Mouse (Mus musculus): Measurements from ENCODE around the gene Cela3a. TPM values are rescaled to one million over a fixed set of nuclear protein-coding genes. Genes with fewer than 3 reads are reported as not detected.

Gene Cela3a
- polyA plus RNA-seq, 1 experiment, result not detected

- Histone ChIP-seq H3K27me3 (ENCODE audit: control insufficient read depth, insufficient read depth, low read length, poor library complexity, severe bottlenecking) (no peaks in the 10 kb centered on the region), H3K9me3 (replicated peaks; ENCODE audit: control insufficient read depth, insufficient read depth, low read length, poor library complexity, severe bottlenecking) (no peaks in the 10 kb centered on the region), H3K27ac (ENCODE audit: insufficient read depth, low read length) (no peak overlapping the region), H3K36me3 (ENCODE audit: control insufficient read depth, insufficient read depth, low read length, poor library complexity, severe bottlenecking) (no peaks in the 10 kb centered on the region), H3K4me3 (ENCODE audit: low read depth, low read length) (no peak overlapping the region), H3K9ac (ENCODE audit: low read depth, poor library complexity, severe bottlenecking) (no peak overlapping the region), H3K4me1 (ENCODE audit: control insufficient read depth, insufficient read depth, low read length) (no peaks in the 10 kb centered on the region)
- no peak for TF ChIP-seq EP300 (IDR thresholded peaks at IDR 0.05; ENCODE audit: insufficient read depth, low read depth, low read length)
- no peak for TF ChIP-seq CTCF (IDR thresholded peaks at IDR 0.05; ENCODE audit: low read depth, low read length)
- no peak for TF ChIP-seq POLR2A (IDR thresholded peaks at IDR 0.05; ENCODE audit: insufficient read depth, low read length)
Measured at GRCm38 (mm10) chr4:137379085-137379484, 30.5 kb downstream of the Cela3a start.

DNA sequence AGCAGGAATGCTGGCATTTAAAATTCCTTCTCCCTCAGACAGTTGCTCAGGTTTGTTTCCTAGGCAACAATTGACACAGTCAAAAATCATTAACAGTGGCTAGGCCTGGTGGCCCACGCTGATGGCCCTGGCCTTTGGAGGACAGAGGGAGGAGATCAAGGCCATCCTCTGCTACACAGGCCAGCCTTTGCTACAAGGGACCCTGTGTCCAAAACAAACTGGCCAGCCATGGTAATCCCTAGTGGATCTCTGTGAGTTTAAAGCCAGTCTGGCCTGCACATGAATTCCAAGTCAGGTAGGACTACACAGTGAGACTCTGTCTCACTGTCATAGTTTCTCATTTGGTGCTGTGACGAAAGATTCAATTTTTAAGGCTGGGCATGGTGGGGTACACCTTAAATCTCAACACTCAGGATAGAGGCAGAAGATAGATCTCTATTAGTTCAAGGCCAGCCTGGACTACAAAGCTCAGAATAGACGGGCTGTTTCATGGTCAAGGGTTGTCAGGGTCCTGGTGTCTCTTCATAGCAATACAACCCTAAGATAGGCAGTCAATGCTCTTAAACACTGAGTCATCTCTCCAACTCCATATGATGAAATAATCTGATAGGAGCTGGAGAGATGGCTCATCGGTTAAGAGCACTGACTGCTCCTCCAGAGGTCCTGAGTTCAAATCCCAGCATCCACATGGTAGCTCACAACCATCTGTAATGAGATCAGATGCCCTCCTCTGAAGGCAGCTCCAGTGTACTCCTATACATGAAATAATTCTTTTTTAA, 31.9 kb downstream of the Cela3a start:
- peaks cover 3% of the 10 kb centered on the region for H3K4me1 ChIP-seq (ENCODE audit: control insufficient read depth, insufficient read depth, low read length)

GRCm38 (mm10) chr4:137376778-137377177, 32.8 kb downstream of the Cela3a start:
- TF ChIP-seq POLR2A (IDR thresholded peaks at IDR 0.05; ENCODE audit: insufficient read depth, low read length), result no peak
- no peak for TF ChIP-seq EP300 (IDR thresholded peaks at IDR 0.05; ENCODE audit: insufficient read depth, low read depth, low read length)
- TF ChIP-seq CTCF (IDR thresholded peaks at IDR 0.05; ENCODE audit: low read depth, low read length), result no peak
- Histone ChIP-seq H3K27ac (ENCODE audit: insufficient read depth, low read length) (no peak overlapping the region), H3K4me1 (ENCODE audit: control insufficient read depth, insufficient read depth, low read length) (peaks cover 3% of the 10 kb centered on the region), H3K36me3 (ENCODE audit: control insufficient read depth, insufficient read depth, low read length, poor library complexity, severe bottlenecking) (no peaks in the 10 kb centered on the region), H3K27me3 (ENCODE audit: control insufficient read depth, insufficient read depth, low read length, poor library complexity, severe bottlenecking) (no peaks in the 10 kb centered on the region), H3K9me3 (replicated peaks; ENCODE audit: control insufficient read depth, insufficient read depth, low read length, poor library complexity, severe bottlenecking) (no peaks in the 10 kb centered on the region), H3K9ac (ENCODE audit: low read depth, poor library complexity, severe bottlenecking) (no peak overlapping the region), H3K4me3 (ENCODE audit: low read depth, low read length) (no peak overlapping the region)

More for the DNA sequence above, 31.9 kb downstream of the Cela3a start:
- H3K4me3 ChIP-seq (ENCODE audit: low read depth, low read length), result no peak overlapping the region
- H3K9ac ChIP-seq (ENCODE audit: low read depth, poor library complexity, severe bottlenecking), result no peak overlapping the region
- H3K27me3 ChIP-seq (ENCODE audit: control insufficient read depth, insufficient read depth, low read length, poor library complexity, severe bottlenecking), result no peaks in the 10 kb centered on the region
- no peak overlapping the region for H3K27ac ChIP-seq (ENCODE audit: insufficient read depth, low read length)
- TF ChIP-seq EP300 (IDR thresholded peaks at IDR 0.05; ENCODE audit: insufficient read depth, low read depth, low read length), result no peak
- no peak for TF ChIP-seq CTCF (IDR thresholded peaks at IDR 0.05; ENCODE audit: low read depth, low read length)
- no peak for TF ChIP-seq POLR2A (IDR thresholded peaks at IDR 0.05; ENCODE audit: insufficient read depth, low read length)
- no peaks in the 10 kb centered on the region for H3K9me3 ChIP-seq (replicated peaks; ENCODE audit: control insufficient read depth, insufficient read depth, low read length, poor library complexity, severe bottlenecking)
- no peaks in the 10 kb centered on the region for H3K36me3 ChIP-seq (ENCODE audit: control insufficient read depth, insufficient read depth, low read length, poor library complexity, severe bottlenecking)

DNA sequence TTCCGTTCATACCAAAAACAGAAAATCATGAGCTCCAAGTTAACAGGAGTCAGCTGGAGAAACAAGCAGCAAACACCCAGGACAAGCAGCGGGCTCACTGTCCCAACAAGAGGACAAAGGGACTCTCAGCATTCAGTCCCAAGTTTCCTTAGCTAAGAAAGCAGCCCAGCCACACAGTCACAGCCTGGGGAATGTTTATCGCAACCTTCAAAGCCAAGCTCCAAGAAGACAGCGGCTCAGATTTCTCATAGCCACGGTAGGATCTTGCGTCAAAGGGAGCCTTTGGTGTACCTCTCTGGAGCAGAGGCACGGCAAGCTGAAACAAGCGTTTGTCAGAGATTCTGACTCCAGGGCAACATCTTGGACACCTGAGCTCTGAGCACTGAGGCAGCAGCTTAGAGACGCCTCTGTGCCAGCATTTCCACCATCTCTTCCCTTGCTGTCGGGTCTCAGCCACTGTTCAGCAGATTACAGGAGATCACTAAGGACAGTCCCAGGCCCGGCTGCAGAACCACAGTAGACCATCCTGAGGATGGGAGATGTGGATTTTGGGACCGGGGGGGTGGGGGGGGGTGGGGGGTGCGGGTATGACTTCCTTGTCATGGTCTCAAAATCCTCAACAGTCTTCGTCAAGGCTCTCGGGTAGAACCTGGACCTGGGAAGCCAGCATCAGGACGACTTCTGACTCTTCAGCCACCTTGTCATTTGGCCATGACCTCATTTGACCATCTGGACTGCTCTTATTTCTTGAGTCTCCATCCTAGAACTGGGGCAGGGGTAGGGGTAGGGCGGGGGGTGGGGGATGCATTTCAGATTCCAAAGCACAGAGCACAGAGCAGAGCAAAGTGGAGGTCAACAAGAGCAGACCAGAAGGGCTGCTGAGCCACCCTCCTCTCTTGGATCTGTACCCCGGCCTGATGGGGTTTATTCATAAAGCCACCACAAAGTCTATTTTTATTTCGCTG, 34.0 kb downstream of the Cela3a start:
- Histone ChIP-seq H3K36me3 (ENCODE audit: control insufficient read depth, insufficient read depth, low read length, poor library complexity, severe bottlenecking) (no peaks in the 10 kb centered on the region), H3K9ac (ENCODE audit: low read depth, poor library complexity, severe bottlenecking) (no peak overlapping the region), H3K27ac (ENCODE audit: insufficient read depth, low read length) (peak overlapping the region; percentile 0; the same call in 1 of the 2 replicates), H3K27me3 (ENCODE audit: control insufficient read depth, insufficient read depth, low read length, poor library complexity, severe bottlenecking) (no peaks in the 10 kb centered on the region), H3K4me1 (ENCODE audit: control insufficient read depth, insufficient read depth, low read length) (peaks cover 3% of the 10 kb centered on the region), H3K4me3 (ENCODE audit: low read depth, low read length) (no peak overlapping the region), H3K9me3 (replicated peaks; ENCODE audit: control insufficient read depth, insufficient read depth, low read length, poor library complexity, severe bottlenecking) (no peaks in the 10 kb centered on the region)
- TF ChIP-seq CTCF (IDR thresholded peaks at IDR 0.05; ENCODE audit: low read depth, low read length) (no peak), POLR2A (IDR thresholded peaks at IDR 0.05; ENCODE audit: insufficient read depth, low read length) (no peak), EP300 (IDR thresholded peaks at IDR 0.05; ENCODE audit: insufficient read depth, low read depth, low read length) (no peak)

- Histone ChIP-seq H3K4me3 (ENCODE audit: low read depth, low read length) (no peak overlapping the region), H3K27me3 (ENCODE audit: control insufficient read depth, insufficient read depth, low read length, poor library complexity, severe bottlenecking) (no peaks in the 10 kb centered on the region), H3K36me3 (ENCODE audit: control insufficient read depth, insufficient read depth, low read length, poor library complexity, severe bottlenecking) (no peaks in the 10 kb centered on the region), H3K4me1 (ENCODE audit: control insufficient read depth, insufficient read depth, low read length) (peaks cover 3% of the 10 kb centered on the region), H3K9me3 (replicated peaks; ENCODE audit: control insufficient read depth, insufficient read depth, low read length, poor library complexity, severe bottlenecking) (no peaks in the 10 kb centered on the region), H3K9ac (ENCODE audit: low read depth, poor library complexity, severe bottlenecking) (no peak overlapping the region), H3K27ac (ENCODE audit: insufficient read depth, low read length) (peak overlapping the region; percentile 5; the same call in 1 of the 2 replicates)
- no peak for TF ChIP-seq CTCF (IDR thresholded peaks at IDR 0.05; ENCODE audit: low read depth, low read length)
- no peak for TF ChIP-seq EP300 (IDR thresholded peaks at IDR 0.05; ENCODE audit: insufficient read depth, low read depth, low read length)
- no peak for TF ChIP-seq POLR2A (IDR thresholded peaks at IDR 0.05; ENCODE audit: insufficient read depth, low read length)
Measured at GRCm38 (mm10) chr4:137373711-137374110, 35.9 kb downstream of the Cela3a start.
